Mouse (Mus musculus): Measurements from ENCODE around the gene Bmp2.

DNA sequence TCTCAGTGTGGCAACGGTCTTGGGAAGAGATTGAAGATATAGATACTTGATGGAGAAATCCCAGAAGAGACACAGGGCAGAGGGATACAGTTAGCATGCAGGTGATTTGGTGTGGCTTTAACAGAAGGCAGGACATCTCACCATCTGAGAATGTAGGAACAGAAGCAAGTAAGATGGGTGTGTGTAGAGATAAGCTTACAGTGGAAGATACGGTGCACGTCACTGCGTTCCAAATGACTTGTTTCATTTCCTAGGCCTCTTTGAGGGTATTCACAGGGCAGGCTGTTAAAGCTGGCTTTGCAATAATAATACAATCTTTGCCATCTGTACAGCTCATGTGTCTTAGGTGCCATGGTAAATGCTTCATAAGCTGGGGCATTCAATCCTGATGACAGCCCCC, 44.9 kb upstream of the Bmp2 start:
- no peak for TF ChIP-seq CTCF (IDR thresholded peaks at IDR 0.05; ENCODE audit: borderline replicate concordance, insufficient read depth, low read depth, low read length)
- TF ChIP-seq POLR2A (IDR thresholded peaks at IDR 0.05; ENCODE audit: borderline replicate concordance, insufficient read depth, low read length), result no peak
